8 mouse cellular contexts compared by ENCODE assay signal in genomic region chr19:6452030-6452494, GRCm38 (mm10). TPM values are rescaled to one million over a fixed set of nuclear protein-coding genes. Genes with fewer than 3 reads are reported as not detected.
DNase-seq lines count a peak whose midpoint lies in the region; ATAC-seq and TF ChIP-seq lines count a peak whose summit lies in the region.

No protein-coding gene starts in this region.

- ATAC-seq in forebrain, embryonic 11.5 days (replicated peaks; ENCODE audit: low FRiP score) = peak; percentile 71
- ATAC-seq in heart, postnatal 0 days (ENCODE audit: insufficient read depth, low read depth) = peak; percentile 88
- peak; percentile 67 for ATAC-seq in liver, embryonic 13.5 days (ENCODE audit: low read depth)
- peak; percentile 79 for ATAC-seq in neural tube, embryonic 11.5 days (ENCODE audit: insufficient read depth, low FRiP score, low TSS enrichment)
- ATAC-seq in stomach, postnatal 0 days (ENCODE audit: low FRiP score, low TSS enrichment) = peak; percentile 89

- no peak overlapping the region for H3K4me3 ChIP-seq in forebrain, embryonic 11.5 days (ENCODE audit: low read depth, low read length)
- H3K4me3 ChIP-seq in heart, postnatal 0 days (ENCODE audit: low read depth, low read length) = no peak overlapping the region
- no peak overlapping the region for H3K4me3 ChIP-seq in liver, embryonic 13.5 days (replicated peaks)
- H3K4me3 ChIP-seq in neural tube, embryonic 11.5 days (ENCODE audit: low read depth, low read length) = no peak overlapping the region
- no peak overlapping the region for H3K4me3 ChIP-seq in stomach, postnatal 0 days (ENCODE audit: low read depth, low read length)

- TF ChIP-seq EP300 in heart, postnatal 0 days (IDR thresholded peaks at IDR 0.05; ENCODE audit: low read depth) = no peak
- no peak for TF ChIP-seq EP300 in stomach, postnatal 0 days (optimal IDR thresholded peaks at IDR 0.05)

- peak; percentile 77 for TF ChIP-seq CTCF in heart, postnatal 0 days (IDR thresholded peaks at IDR 0.05; ENCODE audit: low read depth)
- peak; percentile 92 for TF ChIP-seq CTCF in stomach, postnatal 0 days (IDR thresholded peaks at IDR 0.05; ENCODE audit: low read depth)

- no peak overlapping the region for H3K9ac ChIP-seq in forebrain, embryonic 11.5 days (ENCODE audit: low read length)
- no peak overlapping the region for H3K9ac ChIP-seq in heart, postnatal 0 days (replicated peaks; ENCODE audit: low read depth, low read length)
- H3K9ac ChIP-seq in liver, embryonic 13.5 days = no peak overlapping the region
- H3K9ac ChIP-seq in neural tube, embryonic 11.5 days (ENCODE audit: low read length) = no peak overlapping the region
- no peak overlapping the region for H3K9ac ChIP-seq in stomach, postnatal 0 days (ENCODE audit: low read length)

- WGBS in forebrain, embryonic 11.5 days = 23% methylated on average over 6 of the region's 6 CpGs
- 18% methylated on average over 6 of the region's 6 CpGs for WGBS in heart, postnatal 0 days
- 27% methylated on average over 6 of the region's 6 CpGs for WGBS in liver, embryonic 13.5 days (ENCODE audit: insufficient replicate concordance)
- 26% methylated on average over 6 of the region's 6 CpGs for WGBS in neural tube, embryonic 11.5 days
- WGBS in stomach, postnatal 0 days = 14% methylated on average over 6 of the region's 6 CpGs

- no peak overlapping the region for H3K4me2 ChIP-seq in forebrain, embryonic 11.5 days (ENCODE audit: low read depth, low read length, severe bottlenecking)
- no peak overlapping the region for H3K4me2 ChIP-seq in heart, postnatal 0 days (ENCODE audit: low read depth, low read length)
- H3K4me2 ChIP-seq in liver, embryonic 13.5 days = no peak overlapping the region
- no peak overlapping the region for H3K4me2 ChIP-seq in neural tube, embryonic 11.5 days (ENCODE audit: low read depth)
- H3K4me2 ChIP-seq in stomach, postnatal 0 days (replicated peaks; ENCODE audit: low read depth) = no peak overlapping the region

- no peaks in the 10 kb centered on the region for H3K9me3 ChIP-seq in forebrain, embryonic 11.5 days (ENCODE audit: control insufficient read depth, low read length)
- no peaks in the 10 kb centered on the region for H3K9me3 ChIP-seq in heart, postnatal 0 days (replicated peaks; ENCODE audit: control insufficient read depth, low read length)
- no peaks in the 10 kb centered on the region for H3K9me3 ChIP-seq in liver, embryonic 13.5 days (replicated peaks)
- no peaks in the 10 kb centered on the region for H3K9me3 ChIP-seq in neural tube, embryonic 11.5 days (ENCODE audit: control insufficient read depth, low read length)
- no peaks in the 10 kb centered on the region for H3K9me3 ChIP-seq in stomach, postnatal 0 days (ENCODE audit: control insufficient read depth, low read length)

- H3K4me1 ChIP-seq in forebrain, embryonic 11.5 days (replicated peaks; ENCODE audit: control insufficient read depth, insufficient read depth, low read length) = peaks cover 21% of the 10 kb centered on the region
- no peaks in the 10 kb centered on the region for H3K4me1 ChIP-seq in heart, postnatal 0 days (ENCODE audit: control insufficient read depth, insufficient read depth)
- H3K4me1 ChIP-seq in liver, embryonic 13.5 days (replicated peaks) = peaks cover 17% of the 10 kb centered on the region
- peaks cover 10% of the 10 kb centered on the region for H3K4me1 ChIP-seq in neural tube, embryonic 11.5 days (ENCODE audit: control insufficient read depth, insufficient read depth, low read length)
- no peaks in the 10 kb centered on the region for H3K4me1 ChIP-seq in stomach, postnatal 0 days (replicated peaks; ENCODE audit: control insufficient read depth, insufficient read depth)

- no peaks in the 10 kb centered on the region for H3K27me3 ChIP-seq in forebrain, embryonic 11.5 days (ENCODE audit: control insufficient read depth, insufficient read depth, low read length)
- 0 out of 2 replicates have a peak, but pooled peaks cover 25% of the 10 kb centered on the region for H3K27me3 ChIP-seq in heart, postnatal 0 days (ENCODE audit: control insufficient read depth, insufficient read depth, low read length)
- H3K27me3 ChIP-seq in liver, embryonic 13.5 days = peaks cover 25% of the 10 kb centered on the region
- H3K27me3 ChIP-seq in neural tube, embryonic 11.5 days (ENCODE audit: control insufficient read depth, insufficient read depth, low read length) = no peaks in the 10 kb centered on the region
- no peaks in the 10 kb centered on the region for H3K27me3 ChIP-seq in stomach, postnatal 0 days (ENCODE audit: control insufficient read depth, insufficient read depth, low read length)

- H3K36me3 ChIP-seq in forebrain, embryonic 11.5 days (ENCODE audit: control insufficient read depth, insufficient read depth, low read length) = no peaks in the 10 kb centered on the region
- H3K36me3 ChIP-seq in heart, postnatal 0 days (replicated peaks; ENCODE audit: control insufficient read depth, insufficient read depth, low read length) = no peaks in the 10 kb centered on the region
- H3K36me3 ChIP-seq in liver, embryonic 13.5 days = no peaks in the 10 kb centered on the region
- no peaks in the 10 kb centered on the region for H3K36me3 ChIP-seq in neural tube, embryonic 11.5 days (ENCODE audit: control insufficient read depth, insufficient read depth, low read length)
- no peaks in the 10 kb centered on the region for H3K36me3 ChIP-seq in stomach, postnatal 0 days (ENCODE audit: control insufficient read depth, insufficient read depth, low read length)

- DNase-seq in CD4-positive helper T cell, adult 2 months (ENCODE audit: low read depth, low spot score) = peak; percentile 83
- DNase-seq in brain, adult 2 months (ENCODE audit: low read depth, low spot score) = peak; percentile 97
- DNase-seq in forebrain, embryonic 11.5 days (ENCODE audit: low spot score) = peak; percentile 86
- DNase-seq in heart, postnatal 0 days (ENCODE audit: low spot score) = peak; percentile 86
- DNase-seq in kidney, postnatal 25 days = peak; percentile 82 to 87
- DNase-seq in liver, embryonic 13.5 days = peak; percentile 46
- peak; percentile 83 for DNase-seq in neural tube, embryonic 11.5 days (ENCODE audit: low spot score)
- DNase-seq in stomach, postnatal 0 days (ENCODE audit: low spot score) = peak; percentile 86

- no peak overlapping the region for H3K27ac ChIP-seq in forebrain, embryonic 11.5 days (ENCODE audit: low read depth, low read length)
- no peak overlapping the region for H3K27ac ChIP-seq in heart, postnatal 0 days (ENCODE audit: low read depth)
- H3K27ac ChIP-seq in liver, embryonic 13.5 days = no peak overlapping the region
- no peak overlapping the region for H3K27ac ChIP-seq in neural tube, embryonic 11.5 days (ENCODE audit: low read depth, low read length)
- H3K27ac ChIP-seq in stomach, postnatal 0 days (replicated peaks) = peak overlapping the region; percentile 53

RNA-seq across cellular contexts. Expression of gene Nrxn2, which starts 33.5 kb away (rescaled TPM):
- polyA plus RNA-seq in forebrain, embryonic 11.5 days (2014; fragmentation: Nextera tagmentation; extraction: Ambion mirVana) = 8.1 and 10.4 TPM in 2 replicates
- total RNA-seq in heart, postnatal 0 days (2014; rRNA removed; ENCODE audit: low replicate concordance) = not detected in 2 replicates
- polyA plus RNA-seq in heart, postnatal 0 days (2015; fragmentation: Nextera tagmentation; extraction: Ambion mirVana) = 0.67 and 0.68 TPM in 2 replicates
- 0.48 and 0.54 TPM in 2 replicates for polyA plus RNA-seq in liver, embryonic 13.5 days (2015; fragmentation: Nextera tagmentation; extraction: Ambion mirVana)
- 13.4 and 14.5 TPM in 2 replicates for polyA plus RNA-seq in neural tube, embryonic 11.5 days (2014; fragmentation: Nextera tagmentation; extraction: Ambion mirVana)
- polyA plus RNA-seq in stomach, postnatal 0 days (2015; fragmentation: Nextera tagmentation; extraction: Ambion mirVana) = 0.83 and 1.3 TPM in 2 replicates

RNA-seq across cellular contexts. Expression of gene Rasgrp2, which starts 52.9 kb away (rescaled TPM):
- polyA plus RNA-seq in forebrain, embryonic 11.5 days (2014; fragmentation: Nextera tagmentation; extraction: Ambion mirVana) = 9.5 and 12.9 TPM in 2 replicates
- 25.3 and 55.6 TPM in 2 replicates for total RNA-seq in heart, postnatal 0 days (2014; rRNA removed; ENCODE audit: low replicate concordance)
- 46.6 and 55.5 TPM in 2 replicates for polyA plus RNA-seq in heart, postnatal 0 days (2015; fragmentation: Nextera tagmentation; extraction: Ambion mirVana)
- polyA plus RNA-seq in liver, embryonic 13.5 days (2015; fragmentation: Nextera tagmentation; extraction: Ambion mirVana) = 77.2 and 85.3 TPM in 2 replicates
- 17.6 and 20.3 TPM in 2 replicates for polyA plus RNA-seq in neural tube, embryonic 11.5 days (2014; fragmentation: Nextera tagmentation; extraction: Ambion mirVana)
- polyA plus RNA-seq in stomach, postnatal 0 days (2015; fragmentation: Nextera tagmentation; extraction: Ambion mirVana) = 53.4 and 57.3 TPM in 2 replicates

Comparison
In these comparisons a context has a peak if more than half of its experiments do, and no peak if none do; other contexts are left out.
1. DNase-seq: peak in every context shown above with its lines; median percentile 97 in brain, adult 2 months; 86 in forebrain, embryonic 11.5 days; 86 in heart, postnatal 0 days; 86 in stomach, postnatal 0 days; 84 in kidney, postnatal 25 days; 83 in CD4-positive helper T cell, adult 2 months; 83 in neural tube, embryonic 11.5 days; 46 in liver, embryonic 13.5 days.